Mouse (Mus musculus): ENCODE data around the gene Dnajc4.
A peak's percentile ranks its signal among the peaks of the same experiment; 100 is the strongest.

The Dnajc4 gene

DNA sequence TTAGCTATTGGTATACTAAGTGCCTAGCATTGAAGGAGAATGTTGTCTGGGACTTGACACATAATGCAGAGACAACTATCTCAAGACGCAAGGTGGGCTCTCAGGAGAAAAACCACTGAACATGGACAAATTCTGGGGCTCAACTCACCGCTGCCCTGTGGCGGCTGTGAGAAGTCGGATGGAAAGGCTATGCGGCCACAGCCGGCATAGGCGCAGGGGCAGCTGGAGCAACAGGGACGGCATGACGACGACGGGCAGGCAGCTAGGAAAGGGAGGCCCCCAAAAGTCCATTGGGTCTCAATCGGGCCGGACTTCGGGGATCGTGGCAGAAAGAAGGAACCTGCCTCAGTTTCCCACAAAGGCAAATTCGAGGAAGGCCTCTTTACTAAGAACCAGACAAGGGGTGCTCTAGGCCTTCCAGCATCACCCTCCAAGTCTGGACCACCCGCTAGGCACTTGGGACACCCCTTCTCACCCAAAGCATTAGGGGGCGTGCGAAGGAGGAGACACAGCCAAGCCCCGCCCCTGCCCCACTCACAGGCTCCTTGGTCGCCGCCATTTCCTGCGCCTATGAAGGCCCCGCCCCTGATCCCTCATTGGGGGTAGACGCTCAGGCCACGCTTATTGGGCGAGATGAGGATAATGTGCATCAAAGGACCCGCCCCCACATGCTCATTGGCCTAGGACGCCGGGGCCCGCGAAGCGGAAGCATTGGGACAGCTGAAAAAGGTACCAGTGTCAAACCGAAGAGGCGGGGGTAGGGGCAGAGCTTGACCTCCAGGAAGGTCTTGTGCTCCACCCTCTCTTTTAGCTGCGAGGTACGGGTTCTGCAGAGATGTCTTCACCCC lies at the start of gene Dnajc4:
Gene Dnajc4, minus strand, starts transcription at position 562 of the 848 bp plus-strand sequence.
- DNase-seq (ENCODE audit: low read depth, low spot score) = peak; percentile 98

DNA sequence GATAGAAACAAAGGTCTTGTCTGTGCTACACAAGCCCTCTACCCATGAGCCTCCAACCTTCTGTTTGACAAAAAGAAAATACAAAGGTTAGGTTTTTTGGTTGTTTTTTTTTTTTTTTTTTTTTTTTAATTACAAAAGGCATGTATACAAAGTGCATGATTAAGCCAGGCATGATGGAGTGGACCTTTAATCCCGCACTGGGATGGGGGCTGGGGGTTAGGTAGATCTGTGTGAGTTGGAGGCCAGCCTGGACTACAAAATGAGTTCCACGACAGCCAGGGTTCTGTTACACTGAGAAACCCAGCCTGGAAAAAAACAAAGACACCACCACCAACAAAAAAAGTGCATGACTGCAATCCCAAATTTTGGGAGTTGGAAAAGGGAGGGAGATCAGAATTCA lies 48.8 kb upstream of the Dnajc4 start:
- DNase-seq (ENCODE audit: low read depth, low spot score) = no peak

DNA sequence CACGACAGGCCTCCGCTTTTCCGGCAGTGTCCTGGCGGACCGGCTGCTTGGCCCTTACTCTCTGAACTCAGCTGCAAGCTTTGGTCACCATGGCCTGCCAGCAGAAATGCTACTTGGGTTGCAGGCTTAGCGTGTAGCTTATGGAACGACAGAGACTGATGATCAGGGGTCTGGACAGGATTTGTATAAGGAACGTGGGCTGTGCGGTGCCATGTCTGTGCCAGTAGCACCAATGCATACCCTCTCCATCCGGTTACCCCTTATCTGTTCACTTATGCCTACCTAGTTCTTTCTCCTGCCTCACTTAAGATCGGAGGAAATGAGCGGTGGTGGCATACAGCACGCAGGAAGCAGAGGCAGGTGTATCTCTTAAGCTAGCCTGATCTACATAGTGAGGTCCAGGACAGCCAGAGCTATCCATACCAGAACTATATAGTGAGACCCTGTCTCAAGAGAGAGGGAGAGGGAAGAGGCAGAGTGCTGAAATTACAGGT lies 48.3 kb upstream of the Dnajc4 start:
- DNase-seq (ENCODE audit: low read depth, low spot score) = peak; percentile 64

DNA sequence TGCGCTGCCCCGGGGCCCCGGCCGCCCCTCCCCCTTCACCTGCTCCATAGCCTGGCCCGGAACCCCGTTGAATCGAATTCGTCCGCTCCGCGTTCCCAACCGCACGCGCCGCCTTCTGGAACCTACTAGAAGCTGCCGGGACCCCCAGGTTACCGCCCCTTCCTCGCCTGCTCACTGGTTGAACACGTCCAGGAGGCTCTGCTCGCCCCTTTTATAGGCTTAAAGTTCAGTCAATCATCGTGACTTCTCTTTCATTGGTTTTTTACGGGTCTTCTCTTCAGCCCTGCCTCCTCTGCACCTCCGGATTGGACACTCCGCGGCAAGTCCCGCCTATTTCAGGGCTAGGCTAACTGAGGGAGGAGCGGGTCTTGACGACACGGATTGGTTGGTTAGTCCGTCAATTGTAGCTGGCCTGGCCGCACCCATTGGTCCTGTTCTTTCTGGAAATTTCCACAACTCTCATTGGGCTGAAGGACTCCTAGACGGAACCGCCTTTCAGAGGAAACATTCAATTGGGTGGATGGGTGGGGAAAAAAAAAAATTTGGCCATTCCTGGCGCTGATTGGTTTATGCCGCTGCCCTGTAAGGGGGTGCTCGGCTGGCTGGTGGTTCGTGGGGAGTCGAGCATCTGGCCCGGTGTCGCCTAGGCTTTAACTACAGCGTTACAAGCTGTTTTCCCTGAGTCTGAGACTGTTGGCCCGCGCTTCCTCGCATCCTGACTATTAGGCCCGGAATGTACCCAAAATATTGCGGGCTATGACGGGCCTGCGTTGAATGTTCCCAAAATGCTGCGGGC lies 47.7 kb upstream of the Dnajc4 start, which contains the start of gene Stip1:
Gene Stip1, minus strand, starts transcription at position 127 of the 796 bp plus-strand sequence.
- DNase-seq (ENCODE audit: low read depth, low spot score) = peak; percentile 100

DNA sequence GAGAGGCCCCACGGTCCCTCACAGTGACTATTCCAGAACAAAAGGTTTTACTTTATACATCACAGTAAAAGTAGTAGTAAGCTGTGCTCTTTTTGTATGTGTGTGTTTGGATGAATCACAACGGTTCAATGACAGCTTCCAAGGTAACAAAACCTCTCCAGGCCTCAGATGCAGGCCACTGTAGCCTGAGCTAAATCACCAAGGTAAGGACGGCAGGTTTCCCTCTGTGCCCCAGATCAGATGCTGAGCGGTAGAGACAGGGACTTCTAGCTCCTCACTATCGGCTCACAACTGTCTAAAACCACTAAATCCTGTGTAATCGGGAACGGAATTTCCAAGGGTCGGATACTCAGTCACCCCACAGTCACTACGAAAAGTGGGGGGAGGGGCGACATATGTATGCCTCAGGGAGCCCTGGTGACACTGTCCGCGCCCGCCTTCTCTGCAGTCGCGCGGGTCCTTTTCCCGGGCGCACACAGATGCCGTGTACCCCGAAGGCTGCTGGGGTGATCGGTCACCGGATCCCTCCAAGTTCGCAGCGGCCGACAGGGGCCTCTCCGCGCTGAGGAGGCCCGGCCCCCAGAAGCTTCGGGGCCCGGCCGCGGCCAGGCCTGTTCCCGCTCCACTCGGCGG lies 46.8 kb upstream of the Dnajc4 start:
- DNase-seq (ENCODE audit: low read depth, low spot score) = peak; percentile 82

DNA sequence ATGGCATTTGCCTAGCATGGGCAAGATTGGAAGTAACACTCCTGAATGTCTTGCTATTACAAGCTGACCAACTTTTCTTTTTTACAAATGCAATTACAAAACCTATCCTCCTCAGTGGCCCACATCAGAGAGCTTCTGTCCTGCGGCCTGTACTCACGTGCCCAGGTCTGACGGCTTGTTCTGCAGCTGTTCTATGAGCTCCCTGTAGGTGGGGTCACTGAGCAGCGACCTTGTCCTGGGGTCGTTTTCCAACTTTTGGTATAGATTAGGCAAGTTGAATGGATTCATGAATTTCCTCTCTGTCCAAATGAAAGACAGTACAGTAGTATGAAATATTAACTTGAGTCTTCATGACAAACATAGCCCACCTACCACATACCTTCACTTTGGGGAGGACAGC lies 41.6 kb upstream of the Dnajc4 start:
- DNase-seq (ENCODE audit: low read depth, low spot score) = no peak

DNA sequence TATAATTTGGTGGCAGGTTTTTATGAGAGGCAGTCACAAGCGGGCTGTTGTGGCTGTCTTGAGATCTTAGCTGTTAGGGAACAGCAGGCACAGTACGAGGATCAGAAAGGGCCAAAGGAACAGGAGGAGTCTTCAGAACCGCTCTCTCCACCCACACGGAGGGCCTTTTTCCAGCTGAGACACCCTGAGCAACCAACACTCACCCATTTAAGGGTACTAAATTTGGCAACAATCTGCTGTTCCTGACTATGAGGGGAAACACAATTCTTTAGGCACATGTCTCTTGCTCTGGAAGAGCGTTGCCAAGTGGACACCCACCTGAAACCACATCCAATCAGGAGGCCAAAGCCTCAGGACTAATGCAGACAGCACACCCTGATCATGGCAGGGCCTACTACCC lies 37.2 kb upstream of the Dnajc4 start:
- DNase-seq (ENCODE audit: low read depth, low spot score) = no peak

DNA sequence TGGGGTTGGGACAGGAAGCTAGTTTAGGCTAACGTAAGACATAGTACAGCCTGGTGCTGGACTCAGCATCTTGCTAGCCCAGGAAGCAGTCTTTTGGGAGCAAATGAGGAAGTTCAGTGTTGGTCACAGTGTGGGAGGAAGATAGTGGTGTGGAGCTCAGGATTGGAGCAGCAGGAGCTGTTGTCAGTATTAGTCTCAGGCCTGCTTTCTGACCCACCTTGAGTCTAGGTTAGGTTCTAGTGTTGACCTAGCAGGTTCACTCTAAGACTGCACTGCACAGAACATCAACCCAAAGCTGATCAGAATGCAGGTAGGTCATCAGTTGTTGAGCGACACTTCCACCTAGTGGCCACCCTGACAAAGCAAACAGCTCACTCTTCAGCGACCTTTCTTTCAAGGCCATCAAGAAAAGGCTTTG lies 27.9 kb upstream of the Dnajc4 start:
- DNase-seq (ENCODE audit: low read depth, low spot score) = peak; percentile 83

DNA sequence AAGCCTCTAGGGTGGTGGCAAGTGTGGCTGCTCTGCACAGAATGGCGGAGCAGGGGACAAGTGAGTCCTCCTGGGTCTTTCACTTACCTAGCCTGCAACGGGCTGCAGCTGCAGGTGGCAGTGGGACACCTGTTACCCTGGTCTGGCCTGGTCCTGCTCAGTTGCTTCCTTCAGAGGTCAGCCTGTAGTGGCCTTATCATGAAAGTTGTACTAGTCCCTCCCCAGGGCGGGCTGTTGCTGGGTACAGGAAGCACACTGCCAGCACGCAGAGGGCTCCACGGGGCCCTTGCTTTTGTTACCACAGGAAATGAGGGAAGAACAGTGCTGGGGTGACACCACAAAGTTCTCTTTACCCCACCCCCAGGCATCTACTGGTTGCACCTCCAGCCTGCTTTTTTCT lies 26.8 kb upstream of the Dnajc4 start, which contains the start of gene Fermt3:
Gene Fermt3, minus strand, starts transcription at position 279 of the 400 bp plus-strand sequence.
- peak; percentile 90 for DNase-seq (ENCODE audit: low read depth, low spot score)

DNA sequence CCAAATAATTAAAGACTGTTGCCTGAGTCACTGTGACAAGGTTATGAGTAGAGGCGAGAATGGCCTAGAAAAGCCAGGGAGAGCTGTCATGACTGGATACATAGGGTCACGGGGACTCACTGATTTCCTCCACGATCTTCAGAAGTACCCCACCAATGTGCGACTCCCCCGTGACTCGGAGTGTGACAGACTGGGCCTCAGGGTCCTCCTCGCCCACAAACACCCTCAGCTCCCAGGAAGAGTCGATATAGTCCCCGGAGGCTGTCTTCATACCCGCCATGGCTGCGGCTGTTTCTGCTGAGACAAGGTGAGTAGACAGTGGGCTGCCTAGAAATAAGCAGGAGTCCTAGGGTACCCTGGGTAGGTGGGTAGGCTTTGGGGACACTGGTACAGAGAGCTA lies 26.2 kb upstream of the Dnajc4 start:
- no peak for DNase-seq (ENCODE audit: low read depth, low spot score)

DNA sequence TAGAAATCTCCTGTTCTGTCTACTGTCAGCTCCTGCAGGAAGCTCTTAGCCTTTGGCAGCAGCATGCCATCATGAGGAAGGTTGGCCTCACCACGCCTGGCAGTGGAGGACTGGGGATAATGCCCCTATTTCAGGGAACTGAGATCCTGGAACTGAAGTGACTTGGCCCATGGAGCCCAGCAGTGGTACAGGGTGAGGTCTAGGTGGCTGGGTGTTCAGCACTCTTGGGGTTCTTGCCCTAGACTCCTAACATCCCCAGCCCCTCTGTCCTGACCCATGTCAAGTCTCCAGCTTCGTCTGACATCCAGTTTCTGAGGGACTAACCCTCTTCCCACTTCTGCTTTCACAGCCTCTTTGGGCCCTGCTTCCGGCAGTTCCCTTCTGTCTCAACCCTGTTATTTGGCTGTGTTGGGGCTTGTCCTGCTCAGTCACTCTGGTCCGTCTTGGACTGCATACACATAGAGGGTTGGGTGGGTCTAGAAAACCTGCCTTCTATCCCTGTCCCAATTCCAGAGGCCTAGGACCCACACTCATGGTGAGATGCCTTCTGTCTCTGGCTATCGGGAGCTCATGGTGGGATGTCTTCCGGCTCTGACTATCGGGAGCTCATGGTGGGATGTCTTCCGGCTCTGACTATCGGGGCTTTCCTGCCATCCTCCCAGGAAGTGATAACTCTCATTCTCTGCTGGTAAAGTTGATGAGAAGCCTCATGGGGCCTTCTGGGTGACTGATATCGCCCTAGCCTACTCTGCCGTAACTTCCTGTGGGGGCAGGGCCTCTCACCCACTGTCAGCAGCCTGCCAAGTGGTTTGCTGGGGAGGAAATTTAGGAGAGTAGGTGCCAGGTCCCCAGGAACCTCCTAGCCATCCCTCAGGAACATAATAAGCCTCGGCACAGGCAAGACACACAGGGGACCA lies 25.4 kb upstream of the Dnajc4 start:
- peak; percentile 86 for DNase-seq (ENCODE audit: low read depth, low spot score)

DNA sequence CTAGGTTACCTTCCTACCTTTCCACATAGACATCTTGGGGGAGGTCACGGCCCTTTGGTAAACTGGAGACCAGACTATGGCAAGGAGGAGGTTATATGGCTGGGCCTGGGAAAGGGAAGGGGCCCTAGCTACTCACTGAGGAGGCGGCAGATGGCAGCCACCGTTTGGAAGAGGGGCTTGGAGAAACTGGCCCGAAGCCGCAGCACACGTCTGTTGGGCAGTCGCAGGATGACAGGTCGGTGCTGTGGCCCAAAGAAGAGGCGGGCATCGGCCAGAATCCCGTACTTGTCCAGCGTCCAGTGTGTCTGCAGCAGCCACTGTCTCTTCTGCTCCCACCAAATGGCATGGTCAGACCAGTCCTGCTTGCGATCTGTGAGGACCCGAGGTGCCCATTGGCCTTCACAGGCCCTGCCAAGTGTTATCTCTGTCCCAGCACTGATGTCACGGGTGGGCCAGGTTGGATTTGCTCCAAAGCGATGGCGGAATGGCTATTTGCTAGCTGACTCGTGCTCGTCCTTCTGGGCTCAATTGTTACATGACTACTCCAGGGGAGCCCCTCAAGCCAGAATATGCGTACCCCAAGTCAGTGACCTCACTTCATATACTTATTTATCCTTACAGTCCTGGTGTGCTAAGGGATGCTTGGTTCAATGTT lies 22.2 kb upstream of the Dnajc4 start:
- DNase-seq (ENCODE audit: low read depth, low spot score) = no peak

DNA sequence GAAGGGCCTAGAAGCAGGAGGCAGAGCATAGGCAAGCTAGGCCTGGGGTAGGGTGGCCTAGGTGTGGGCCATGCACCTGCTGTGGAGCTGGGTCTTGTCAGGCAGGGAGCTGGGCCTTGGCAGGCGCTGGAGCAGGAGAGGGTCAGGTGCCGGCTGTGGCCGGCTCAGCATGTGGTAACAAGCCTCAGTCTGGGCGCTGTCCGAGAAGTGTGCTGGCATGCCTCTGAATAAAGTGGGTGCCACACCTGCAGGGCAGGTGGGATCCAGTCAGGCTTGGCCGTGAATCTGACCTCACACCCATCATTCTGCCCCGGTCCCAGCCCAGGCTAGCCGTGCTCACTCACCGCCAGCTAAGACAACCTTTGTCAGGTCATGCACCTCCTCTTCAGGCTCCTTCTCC lies 21.6 kb upstream of the Dnajc4 start:
- no peak for DNase-seq (ENCODE audit: low read depth, low spot score)

DNA sequence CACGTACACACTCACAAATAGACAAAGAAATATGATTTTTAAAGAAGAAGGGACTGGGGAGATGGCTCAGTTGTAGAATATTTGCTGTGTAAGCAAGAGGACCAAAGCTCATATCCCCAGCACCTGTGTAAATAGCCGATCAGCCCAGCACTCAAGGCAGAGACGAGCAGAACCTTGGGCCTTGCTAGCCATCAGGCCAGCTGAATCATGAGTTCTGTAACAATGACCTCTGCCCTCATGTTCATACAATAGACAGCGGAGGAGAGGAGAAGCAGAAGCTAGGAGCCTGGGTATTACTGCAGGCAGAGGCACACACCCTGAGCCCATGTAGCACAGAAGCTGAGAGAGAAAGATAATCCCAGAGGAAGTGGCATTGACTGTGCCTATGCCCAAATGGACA lies 20.1 kb upstream of the Dnajc4 start:
- no peak for DNase-seq (ENCODE audit: low read depth, low spot score)

DNA sequence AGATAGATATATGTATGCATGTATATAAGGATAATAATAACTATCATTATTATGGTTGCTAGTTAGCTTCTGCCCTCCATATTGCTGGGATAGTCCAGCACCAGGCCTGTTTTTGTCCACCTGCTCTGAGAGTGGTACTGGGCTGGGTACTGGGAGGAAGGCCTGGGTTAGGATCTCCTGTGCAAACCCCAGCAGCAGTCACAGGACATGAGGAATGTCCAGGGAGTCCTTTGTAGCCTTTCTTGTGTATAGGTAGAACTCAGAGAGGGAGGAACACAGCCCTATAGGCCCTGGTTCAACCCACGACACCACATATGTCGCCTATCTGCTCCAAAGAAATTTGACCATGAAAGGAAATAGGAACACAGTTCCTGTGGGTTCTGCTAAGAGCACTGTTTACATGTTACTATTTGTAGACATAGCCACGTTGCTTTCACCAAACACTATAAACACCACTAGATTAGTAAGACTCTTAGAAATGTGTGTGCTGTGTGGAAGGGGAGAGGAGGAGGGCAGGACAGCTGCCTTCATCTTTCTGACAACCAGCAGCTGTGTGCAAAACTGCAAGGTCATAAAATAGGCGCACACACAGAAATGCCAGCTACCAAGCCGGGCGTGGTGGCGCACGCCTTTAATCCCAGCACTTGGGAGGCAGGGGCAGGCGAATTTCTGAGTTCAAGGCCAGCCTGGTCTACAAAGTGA lies 14.7 kb upstream of the Dnajc4 start:
- DNase-seq (ENCODE audit: low read depth, low spot score) = no peak

DNA sequence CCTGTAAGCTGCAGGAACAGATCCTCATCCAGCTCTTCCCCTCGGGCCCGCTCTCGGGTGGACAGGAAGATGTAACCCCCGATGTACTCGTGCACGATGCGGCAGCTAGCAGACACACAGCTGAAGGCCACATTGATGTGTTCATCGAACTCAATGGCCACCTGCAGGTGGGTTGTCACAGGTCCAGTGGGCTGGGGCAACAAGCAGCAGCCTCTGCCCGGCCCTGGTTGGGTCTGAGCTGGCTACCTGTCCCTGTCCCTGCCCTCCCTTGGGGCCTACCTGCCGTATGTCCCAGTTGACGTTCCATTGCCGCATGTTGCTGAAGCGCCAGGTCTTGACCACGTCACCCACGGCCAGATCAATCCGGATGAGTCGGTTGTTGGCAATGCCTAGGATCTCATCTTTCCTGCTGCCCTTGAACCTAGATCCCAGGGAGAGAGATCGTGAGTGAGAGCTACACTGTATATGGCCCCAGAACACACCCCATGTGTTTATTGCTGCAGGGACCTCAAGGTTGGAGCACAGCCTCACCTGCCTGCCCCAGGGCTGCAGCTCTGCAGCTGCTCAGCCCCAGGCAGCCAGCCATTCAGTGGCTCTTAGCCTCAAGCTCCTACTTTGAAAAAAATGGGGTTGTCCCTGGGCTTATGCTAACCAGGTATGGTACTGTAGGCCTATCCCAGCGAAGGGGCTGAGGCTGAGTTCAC lies 7.1 kb upstream of the Dnajc4 start:
- DNase-seq (ENCODE audit: low read depth, low spot score) = no peak

DNA sequence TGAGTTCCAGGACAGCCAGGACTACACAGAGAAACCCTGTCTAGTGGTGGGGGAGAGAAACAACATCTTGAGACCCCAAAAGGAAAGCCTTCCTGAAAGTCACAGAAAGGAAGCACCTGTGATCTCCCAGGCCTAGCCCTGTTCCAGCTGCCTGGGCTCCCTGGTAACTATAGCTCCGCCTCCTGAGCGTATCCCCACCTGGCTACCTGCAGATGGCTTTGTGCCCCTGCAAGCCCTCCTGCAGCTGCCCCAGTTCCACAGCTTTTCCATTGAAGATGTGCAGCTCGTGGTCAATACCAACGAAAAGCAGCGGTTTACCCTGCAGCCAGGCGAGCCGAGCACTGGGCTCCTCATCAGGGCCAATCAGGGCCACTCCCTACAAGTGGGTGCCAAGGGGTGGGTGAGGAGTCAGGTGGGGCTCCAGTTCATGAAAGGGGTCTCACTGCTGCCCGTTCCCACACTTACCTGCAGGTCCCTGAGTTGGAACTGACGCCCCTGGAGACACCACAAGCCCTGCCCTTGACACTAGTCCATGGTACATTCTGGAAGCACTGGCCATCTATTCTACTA lies 5.4 kb upstream of the Dnajc4 start:
- no peak for DNase-seq (ENCODE audit: low read depth, low spot score)

DNA sequence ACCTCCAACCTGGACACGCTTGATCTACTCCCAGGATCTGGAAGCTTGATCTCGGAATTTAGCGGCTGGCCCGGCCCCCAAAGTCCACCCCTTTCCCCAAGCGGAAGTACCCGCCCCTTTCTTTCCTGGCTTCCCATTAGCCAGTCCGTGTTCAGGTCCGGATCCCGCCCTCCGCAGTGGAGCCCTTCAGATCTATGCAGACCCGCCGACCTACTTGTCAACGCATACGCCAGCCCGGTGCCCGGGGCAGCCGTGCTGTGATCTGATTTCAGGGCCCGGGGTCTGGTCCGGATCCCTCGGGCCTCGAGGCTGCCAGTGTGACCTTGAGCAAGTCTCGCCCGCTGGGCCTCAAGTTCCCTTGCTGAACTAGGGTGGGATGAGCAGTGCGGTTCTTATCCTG lies 3.6 kb upstream of the Dnajc4 start, which contains the start of the genes Nudt22 and Trpt1:
Gene Nudt22, minus strand, starts transcription at position 112 of the 400 bp plus-strand sequence.
Gene Trpt1, plus strand, starts transcription at position 126 of the 400 bp plus-strand sequence.
- DNase-seq (ENCODE audit: low read depth, low spot score) = peak; percentile 81
